Mouse (Mus musculus): ENCODE data around the gene Stk4. TPM values are rescaled to one million over a fixed set of nuclear protein-coding genes. Genes with fewer than 3 reads are reported as not detected.

The Stk4 gene
- polyA plus RNA-seq, 1 experiment from 2014 or later, result 20.9 TPM

DNA sequence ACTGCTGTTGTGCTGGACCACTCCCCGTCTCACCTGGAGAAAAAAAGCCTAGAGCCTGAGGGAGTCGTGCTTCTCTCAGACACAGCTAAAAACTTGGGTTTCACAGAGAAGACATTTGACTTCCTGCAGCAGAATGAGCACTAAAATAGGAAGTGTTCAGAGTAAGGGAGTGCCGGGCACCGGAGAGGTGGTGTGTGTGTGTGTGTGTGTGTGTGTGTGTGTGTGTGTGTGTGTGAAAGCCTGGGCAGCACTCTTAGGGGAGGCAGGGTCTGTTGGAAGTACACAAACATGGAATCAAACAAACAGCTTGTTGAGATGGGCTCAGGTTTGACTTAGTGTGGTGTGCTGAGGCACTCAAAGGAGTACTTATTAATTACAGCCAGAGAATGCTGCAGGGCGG lies 5.0 kb downstream of the Stk4 start:
- Histone ChIP-seq H3K9ac (ENCODE audit: low read length) (peak overlapping the region; percentile 87), H3K4me1 (ENCODE audit: control insufficient read depth, insufficient read depth, low read length) (peaks cover 10% of the 10 kb centered on the region), H3K4me2 (ENCODE audit: low read depth, low read length) (peak overlapping the region; percentile 85), H3K4me3 (replicated peaks; ENCODE audit: low read length) (peak overlapping the region; percentile 87), H3K36me3 (ENCODE audit: control insufficient read depth, insufficient read depth, low read length) (no peaks in the 10 kb centered on the region), H3K27me3 (ENCODE audit: control insufficient read depth, insufficient read depth, low read length) (no peaks in the 10 kb centered on the region), H3K27ac (ENCODE audit: low read length) (peak overlapping the region; percentile 48; the same call in 1 of the 2 replicates), H3K9me3 (replicated peaks; ENCODE audit: control insufficient read depth, low read length) (no peaks in the 10 kb centered on the region)
- no peak for ATAC-seq (ENCODE audit: insufficient read depth, low FRiP score)
- 24% methylated on average over 5 of the region's 5 CpGs for WGBS

DNA sequence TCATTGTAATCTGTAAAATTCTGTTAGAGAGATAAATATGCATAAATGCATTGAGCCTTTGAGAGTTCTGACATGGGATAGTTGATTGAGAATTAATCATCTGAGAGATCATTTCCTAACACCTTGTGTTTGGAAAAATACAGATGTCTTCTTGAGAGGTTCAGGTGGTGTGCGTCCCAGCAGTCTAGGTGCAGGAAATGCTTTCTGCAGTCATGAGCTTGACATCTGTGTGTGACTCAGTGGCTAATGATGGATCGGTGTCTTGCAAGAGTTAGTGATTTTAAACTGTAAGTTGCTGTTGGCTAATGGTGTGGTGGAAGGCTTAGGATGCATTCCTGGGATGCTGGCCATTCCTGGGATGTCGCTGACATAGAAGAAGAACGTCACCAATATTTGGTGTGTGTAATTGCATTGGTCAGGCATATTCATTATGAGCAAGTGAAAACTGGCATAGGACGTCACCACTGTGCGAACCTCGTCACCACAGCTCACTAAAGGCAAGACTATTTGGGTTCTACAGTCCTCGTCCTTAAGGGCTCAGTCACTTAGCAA lies 6.8 kb downstream of the Stk4 start:
- Histone ChIP-seq H3K9ac (ENCODE audit: low read length) (no peak overlapping the region), H3K9me3 (replicated peaks; ENCODE audit: control insufficient read depth, low read length) (no peaks in the 10 kb centered on the region), H3K36me3 (ENCODE audit: control insufficient read depth, insufficient read depth, low read length) (no peaks in the 10 kb centered on the region), H3K4me3 (replicated peaks; ENCODE audit: low read length) (no peak overlapping the region), H3K27ac (ENCODE audit: low read length) (no peak overlapping the region), H3K27me3 (ENCODE audit: control insufficient read depth, insufficient read depth, low read length) (no peaks in the 10 kb centered on the region), H3K4me2 (ENCODE audit: low read depth, low read length) (no peak overlapping the region), H3K4me1 (ENCODE audit: control insufficient read depth, insufficient read depth, low read length) (peaks cover 10% of the 10 kb centered on the region)
- 85% methylated on average over 8 of the region's 8 CpGs for WGBS
- ATAC-seq (ENCODE audit: insufficient read depth, low FRiP score), result no peak

DNA sequence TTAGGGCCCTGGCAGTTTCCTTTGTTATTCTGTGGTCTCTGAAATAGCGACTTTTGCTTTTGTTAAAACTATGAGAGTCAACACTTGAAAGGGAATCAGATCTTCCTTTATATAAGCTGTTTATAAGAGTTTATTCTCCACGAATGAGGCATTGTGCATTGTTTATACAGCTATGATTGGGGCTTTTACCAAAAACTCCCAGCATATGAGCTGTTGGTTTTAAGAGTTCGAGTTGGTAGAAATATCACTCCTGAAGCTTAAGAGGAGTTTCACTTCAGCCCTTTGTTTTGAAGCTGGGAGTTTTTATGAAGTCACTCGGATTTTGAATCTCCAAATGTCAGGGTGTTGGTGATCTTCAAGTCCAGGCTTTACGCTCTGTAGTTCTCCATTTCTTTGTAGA lies 7.8 kb downstream of the Stk4 start:
- no peak overlapping the region for H3K27ac ChIP-seq (ENCODE audit: low read length)
- H3K36me3 ChIP-seq (ENCODE audit: control insufficient read depth, insufficient read depth, low read length), result no peaks in the 10 kb centered on the region
- no peak overlapping the region for H3K4me2 ChIP-seq (ENCODE audit: low read depth, low read length)
- no peaks in the 10 kb centered on the region for H3K9me3 ChIP-seq (replicated peaks; ENCODE audit: control insufficient read depth, low read length)
- no peaks in the 10 kb centered on the region for H3K27me3 ChIP-seq (ENCODE audit: control insufficient read depth, insufficient read depth, low read length)
- H3K4me1 ChIP-seq (ENCODE audit: control insufficient read depth, insufficient read depth, low read length), result peaks cover 10% of the 10 kb centered on the region
- H3K9ac ChIP-seq (ENCODE audit: low read length), result no peak overlapping the region
- ATAC-seq (ENCODE audit: insufficient read depth, low FRiP score), result no peak
- H3K4me3 ChIP-seq (replicated peaks; ENCODE audit: low read length), result no peak overlapping the region
- 68% methylated on average over 5 of the region's 5 CpGs for WGBS

DNA sequence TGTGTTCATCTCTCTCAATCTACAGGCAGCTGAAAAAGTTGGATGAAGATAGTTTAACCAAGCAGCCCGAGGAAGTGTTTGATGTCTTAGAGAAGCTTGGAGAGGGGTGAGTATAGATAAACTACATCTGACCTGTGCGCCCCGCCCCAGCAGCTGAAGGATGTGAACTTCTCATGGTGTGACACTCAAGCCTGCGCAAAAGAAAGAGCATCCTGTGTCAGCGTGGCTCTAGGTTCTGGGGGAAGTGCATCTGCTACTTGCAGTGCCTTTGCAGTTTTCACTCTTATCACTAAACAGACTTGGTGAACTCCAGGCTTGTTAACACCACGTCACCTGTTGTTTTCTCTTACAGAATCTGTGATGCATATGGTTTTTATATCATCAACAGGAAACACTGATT lies 9.4 kb downstream of the Stk4 start:
- H3K9me3 ChIP-seq (replicated peaks; ENCODE audit: control insufficient read depth, low read length), result no peaks in the 10 kb centered on the region
- WGBS, result 78% methylated on average over 6 of the region's 6 CpGs
- ATAC-seq (ENCODE audit: insufficient read depth, low FRiP score), result no peak
- no peak overlapping the region for H3K9ac ChIP-seq (ENCODE audit: low read length)
- no peak overlapping the region for H3K4me3 ChIP-seq (replicated peaks; ENCODE audit: low read length)
- no peaks in the 10 kb centered on the region for H3K36me3 ChIP-seq (ENCODE audit: control insufficient read depth, insufficient read depth, low read length)
- H3K27ac ChIP-seq (ENCODE audit: low read length), result no peak overlapping the region
- no peak overlapping the region for H3K4me2 ChIP-seq (ENCODE audit: low read depth, low read length)
- no peaks in the 10 kb centered on the region for H3K27me3 ChIP-seq (ENCODE audit: control insufficient read depth, insufficient read depth, low read length)
- peaks cover 10% of the 10 kb centered on the region for H3K4me1 ChIP-seq (ENCODE audit: control insufficient read depth, insufficient read depth, low read length)

DNA sequence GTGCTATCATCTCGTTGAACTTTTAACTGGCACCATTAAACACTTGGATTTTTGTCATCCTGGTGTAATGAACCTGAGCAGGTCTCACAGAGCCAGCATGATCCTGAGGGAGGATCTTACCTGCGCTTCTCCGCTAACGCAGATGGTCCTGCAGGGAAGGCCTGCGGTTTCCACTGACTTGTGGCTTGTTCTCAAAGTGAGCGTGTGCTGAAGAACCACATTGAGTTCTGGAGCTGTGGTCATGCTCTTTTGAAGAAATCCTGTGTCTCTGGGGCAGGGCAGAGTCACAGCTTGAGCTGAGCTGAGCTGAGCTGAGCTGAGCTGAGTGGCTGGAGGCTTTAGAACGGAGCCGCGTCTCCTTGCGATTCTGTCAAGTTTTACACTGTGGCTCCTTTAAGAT lies 11.5 kb downstream of the Stk4 start:
- Histone ChIP-seq H3K4me2 (ENCODE audit: low read depth, low read length) (no peak overlapping the region), H3K27ac (ENCODE audit: low read length) (no peak overlapping the region), H3K9ac (ENCODE audit: low read length) (no peak overlapping the region), H3K9me3 (replicated peaks; ENCODE audit: control insufficient read depth, low read length) (no peaks in the 10 kb centered on the region), H3K27me3 (ENCODE audit: control insufficient read depth, insufficient read depth, low read length) (no peaks in the 10 kb centered on the region), H3K4me3 (replicated peaks; ENCODE audit: low read length) (no peak overlapping the region), H3K36me3 (ENCODE audit: control insufficient read depth, insufficient read depth, low read length) (no peaks in the 10 kb centered on the region), H3K4me1 (ENCODE audit: control insufficient read depth, insufficient read depth, low read length) (no peaks in the 10 kb centered on the region)
- no peak for ATAC-seq (ENCODE audit: insufficient read depth, low FRiP score)
- WGBS, result 97% methylated on average over 10 of the region's 10 CpGs

DNA sequence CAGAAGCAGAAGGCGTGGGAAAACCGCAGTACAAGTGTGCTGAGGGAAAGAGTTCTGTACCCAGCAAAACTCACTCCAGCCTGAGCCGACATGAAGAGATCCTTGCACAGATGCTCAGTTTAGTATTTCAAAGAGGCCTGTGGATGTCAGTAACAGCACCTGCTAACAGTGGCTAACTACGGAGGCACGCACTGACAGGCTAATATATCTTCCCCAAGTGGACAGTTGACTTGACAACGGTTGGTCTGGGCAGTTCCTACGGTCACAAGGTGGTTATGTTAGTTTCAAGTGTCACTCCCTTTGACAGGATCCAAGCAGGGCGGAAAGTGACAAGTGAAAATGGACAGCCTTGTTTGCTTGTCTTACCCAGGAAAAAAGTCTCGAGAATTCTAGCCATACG lies 12.1 kb downstream of the Stk4 start:
- no peak for ATAC-seq (ENCODE audit: insufficient read depth, low FRiP score)
- H3K36me3 ChIP-seq (ENCODE audit: control insufficient read depth, insufficient read depth, low read length), result no peaks in the 10 kb centered on the region

DNA sequence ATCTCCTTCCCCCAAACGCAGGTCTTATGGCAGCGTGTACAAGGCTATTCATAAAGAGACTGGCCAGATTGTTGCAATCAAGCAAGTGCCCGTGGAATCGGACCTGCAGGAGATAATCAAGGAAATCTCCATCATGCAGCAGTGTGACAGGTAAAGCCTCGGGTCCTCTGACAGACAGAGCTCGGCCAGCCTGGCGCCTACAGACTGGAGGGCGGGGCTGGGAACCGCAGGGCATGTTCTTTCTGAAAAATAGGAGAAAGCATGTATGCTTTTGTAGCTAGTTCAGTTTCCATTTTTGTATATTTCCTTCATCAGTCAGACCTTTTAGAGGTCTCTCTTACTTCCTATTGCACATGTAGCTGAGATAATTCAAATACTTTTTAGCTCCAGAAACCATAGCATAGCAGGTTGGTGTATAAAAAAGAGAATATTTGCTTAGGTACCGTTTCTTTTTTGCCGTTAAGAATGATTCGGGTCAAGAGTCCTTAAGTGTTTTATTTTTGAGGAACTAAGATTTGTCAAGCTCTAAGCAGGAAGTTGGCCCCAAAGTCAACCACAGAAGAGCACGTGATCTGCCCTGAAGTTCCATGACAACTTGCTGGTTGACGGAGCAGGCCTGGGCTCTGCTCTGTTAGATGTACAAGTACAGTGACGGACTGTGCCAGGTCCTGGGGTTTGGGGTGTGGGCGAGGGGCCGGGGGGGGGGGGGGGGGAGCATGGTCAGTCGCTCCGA lies 13.7 kb downstream of the Stk4 start:
- no peaks in the 10 kb centered on the region for H3K27me3 ChIP-seq (ENCODE audit: control insufficient read depth, insufficient read depth, low read length)
- no peak overlapping the region for H3K4me2 ChIP-seq (ENCODE audit: low read depth, low read length)
- no peaks in the 10 kb centered on the region for H3K9me3 ChIP-seq (replicated peaks; ENCODE audit: control insufficient read depth, low read length)
- no peak overlapping the region for H3K27ac ChIP-seq (ENCODE audit: low read length)
- no peaks in the 10 kb centered on the region for H3K4me1 ChIP-seq (ENCODE audit: control insufficient read depth, insufficient read depth, low read length)
- H3K4me3 ChIP-seq (replicated peaks; ENCODE audit: low read length), result no peak overlapping the region
- WGBS, result 71% methylated on average over 19 of the region's 19 CpGs
- H3K36me3 ChIP-seq (ENCODE audit: control insufficient read depth, insufficient read depth, low read length), result no peaks in the 10 kb centered on the region
- ATAC-seq (ENCODE audit: insufficient read depth, low FRiP score), result no peak
- no peak overlapping the region for H3K9ac ChIP-seq (ENCODE audit: low read length)

More for the DNA sequence above, 12.1 kb downstream of the Stk4 start:
- WGBS, result 81% methylated on average over 10 of the region's 10 CpGs
- H3K9me3 ChIP-seq (replicated peaks; ENCODE audit: control insufficient read depth, low read length), result no peaks in the 10 kb centered on the region
- no peaks in the 10 kb centered on the region for H3K27me3 ChIP-seq (ENCODE audit: control insufficient read depth, insufficient read depth, low read length)
- H3K4me2 ChIP-seq (ENCODE audit: low read depth, low read length), result no peak overlapping the region
- H3K4me3 ChIP-seq (replicated peaks; ENCODE audit: low read length), result no peak overlapping the region
- H3K27ac ChIP-seq (ENCODE audit: low read length), result no peak overlapping the region
- H3K4me1 ChIP-seq (ENCODE audit: control insufficient read depth, insufficient read depth, low read length), result no peaks in the 10 kb centered on the region
- H3K9ac ChIP-seq (ENCODE audit: low read length), result no peak overlapping the region

DNA sequence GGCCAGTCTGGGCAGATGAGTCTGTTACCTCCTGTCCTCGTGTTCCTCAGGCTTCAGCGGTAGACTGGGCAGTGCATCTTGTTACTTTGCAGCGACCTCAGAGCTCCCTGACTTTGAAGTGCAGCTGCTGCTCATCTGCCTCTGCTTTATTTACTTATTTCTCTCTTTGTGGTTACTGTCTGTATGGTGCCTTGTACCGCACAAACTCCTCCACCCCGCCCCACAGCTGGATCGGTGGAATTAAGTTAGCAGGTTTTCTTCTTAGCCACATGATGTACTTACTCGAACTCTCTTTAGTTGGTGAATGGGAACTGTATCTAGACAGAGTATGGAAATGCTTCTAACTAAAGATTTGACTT lies 14.2 kb downstream of the Stk4 start:
- H3K27me3 ChIP-seq (ENCODE audit: control insufficient read depth, insufficient read depth, low read length), result no peaks in the 10 kb centered on the region
- ATAC-seq (ENCODE audit: insufficient read depth, low FRiP score), result no peak
- H3K27ac ChIP-seq (ENCODE audit: low read length), result no peak overlapping the region
- no peaks in the 10 kb centered on the region for H3K4me1 ChIP-seq (ENCODE audit: control insufficient read depth, insufficient read depth, low read length)
- H3K9ac ChIP-seq (ENCODE audit: low read length), result no peak overlapping the region
- no peaks in the 10 kb centered on the region for H3K9me3 ChIP-seq (replicated peaks; ENCODE audit: control insufficient read depth, low read length)
- H3K36me3 ChIP-seq (ENCODE audit: control insufficient read depth, insufficient read depth, low read length), result no peaks in the 10 kb centered on the region
- 82% methylated on average over 7 of the region's 7 CpGs for WGBS
- H3K4me2 ChIP-seq (ENCODE audit: low read depth, low read length), result no peak overlapping the region
- no peak overlapping the region for H3K4me3 ChIP-seq (replicated peaks; ENCODE audit: low read length)

DNA sequence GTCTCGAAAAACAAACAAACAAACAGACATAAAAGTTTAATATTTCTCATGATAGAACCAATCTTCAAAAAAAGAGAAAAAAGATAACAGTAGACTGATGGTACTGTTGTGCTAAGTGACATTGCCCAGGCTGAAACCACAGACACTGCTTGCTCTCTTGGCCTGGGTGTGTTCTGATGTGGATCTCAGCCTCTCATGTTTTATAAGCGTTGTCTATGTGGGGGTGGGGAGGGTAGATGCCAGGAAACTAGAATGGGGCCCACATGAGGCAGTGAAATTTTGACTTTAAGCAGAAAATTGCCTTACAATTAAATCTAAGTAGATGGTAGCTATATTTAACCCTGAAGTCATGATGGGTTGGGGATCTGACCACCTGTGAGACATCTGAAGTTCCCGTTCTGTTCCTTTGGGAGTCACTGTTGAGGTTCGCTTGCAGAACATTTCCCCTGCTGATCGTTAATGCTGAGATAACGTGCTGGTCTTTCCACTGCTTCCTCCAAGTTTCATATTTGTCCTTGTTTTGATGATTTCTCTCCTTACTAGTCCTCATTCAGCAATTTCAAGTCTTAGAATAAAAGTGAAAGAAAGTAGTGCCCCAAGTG lies 17.4 kb downstream of the Stk4 start:
- H3K36me3 ChIP-seq (ENCODE audit: control insufficient read depth, insufficient read depth, low read length), result no peaks in the 10 kb centered on the region
- H3K4me1 ChIP-seq (ENCODE audit: control insufficient read depth, insufficient read depth, low read length), result no peaks in the 10 kb centered on the region
- H3K9ac ChIP-seq (ENCODE audit: low read length), result no peak overlapping the region
- H3K4me2 ChIP-seq (ENCODE audit: low read depth, low read length), result no peak overlapping the region
- 88% methylated on average over 6 of the region's 6 CpGs for WGBS
- no peaks in the 10 kb centered on the region for H3K27me3 ChIP-seq (ENCODE audit: control insufficient read depth, insufficient read depth, low read length)
- no peak overlapping the region for H3K4me3 ChIP-seq (replicated peaks; ENCODE audit: low read length)
- no peak for ATAC-seq (ENCODE audit: insufficient read depth, low FRiP score)
- no peak overlapping the region for H3K27ac ChIP-seq (ENCODE audit: low read length)
- no peaks in the 10 kb centered on the region for H3K9me3 ChIP-seq (replicated peaks; ENCODE audit: control insufficient read depth, low read length)
